Mouse (Mus musculus) heart, adult 2 months (tissue): Measurements from ENCODE around the gene Dnaja1. TPM values are rescaled to one million over a fixed set of nuclear protein-coding genes. Genes with fewer than 3 reads are reported as not detected.

Source experiments
- DNase-seq, 2 experiments: peaks; one replicate each; pipeline ENCODE4 v3.0.0; 2021
- H3K27ac ChIP-seq: fragments of 200-600 bp; 2 replicates; pipeline ENCODE4 v1.8.1; 2022
- H3K27me3 ChIP-seq: fragments of 200-500 bp; 2 replicates; pipeline ENCODE4 v1.6.1; 2012; ENCODE audit warnings: mild to moderate bottlenecking, low read length, inconsistent platforms, mixed read lengths; ENCODE audit not compliant: control insufficient read depth, insufficient read depth
- H3K36me3 ChIP-seq: fragments of 200-500 bp; 2 replicates; pipeline ENCODE4 v1.6.1; 2012; ENCODE audit warnings: low read length, inconsistent platforms; ENCODE audit not compliant: control insufficient read depth, insufficient read depth
- H3K4me1 ChIP-seq: fragments of 200-500 bp; 2 replicates; pipeline ENCODE4 v1.6.1; 2011; ENCODE audit warnings: low read length; ENCODE audit not compliant: control insufficient read depth, insufficient read depth
- H3K4me3 ChIP-seq: fragments of 200-600 bp; 2 replicates; pipeline ENCODE4 v1.8.1; 2022
- H3K79me2 ChIP-seq: fragments of 200-500 bp; replicated peaks from 2 replicates; pipeline ENCODE4 v1.6.1; 2012; ENCODE audit warnings: mild to moderate bottlenecking, inconsistent platforms, low read length, moderate library complexity, mixed read lengths; ENCODE audit not compliant: control insufficient read depth, insufficient read depth
- H3K9ac ChIP-seq: fragments of 200-500 bp; 2 replicates; pipeline ENCODE4 v1.6.1; 2012; ENCODE audit warnings: low read depth, mild to moderate bottlenecking, control low read depth, inconsistent platforms, low read length, mixed read lengths
- CTCF ChIP-seq: fragments of 200-600 bp; IDR thresholded peaks from 2 replicates; pipeline ENCODE4 v1.8.1; 2022; ENCODE audit warnings: antibody characterized with exemption, mild to moderate bottlenecking, moderate library complexity
- EP300 ChIP-seq: fragments of 200-500 bp; IDR thresholded peaks from 2 replicates; pipeline ENCODE4 v1.6.1; 2011; ENCODE audit warnings: low read depth, low read length, control low read depth; ENCODE audit not compliant: insufficient read depth
- POLR2A ChIP-seq: fragments of 200-500 bp; IDR thresholded peaks from 2 replicates; pipeline ENCODE4 v1.6.1; 2011; ENCODE audit warnings: mild to moderate bottlenecking, low read depth, low read length, control low read depth; ENCODE audit not compliant: insufficient read depth
- WGBS: fragments of 180-500 bp; shearing (Covaris S2); methylation state at CpG from one replicate; pipeline ENCODE4 v1.1.7; 2018; 5-methylcytosine and 5-hydroxymethylcytosine counted together
- intact Hi-C: fragments of 180-260 bp; cut with DNase I; formaldehyde crosslinking; loops from one replicate; pipeline ENCODE4 v1.15.1; 2025
- long read RNA-seq: library from polyadenylated mRNA; stranded (forward); transcript quantifications from one replicate; pipeline ENCODE4 v2.0.0, GENCODE M21; 2021
- polyA plus RNA-seq: library from polyadenylated mRNA; depleted of rRNA; stranded (reverse); fragments of >200 nt; gene quantifications from 2 replicates; pipeline ENCODE4 v1.2.3, GENCODE M21; 2012; rRNA removed
- total RNA-seq, 2 experiments: library from RNA; stranded (reverse); gene quantifications; 2 replicates each; pipeline ENCODE4 v1.2.3; 2021

Dnaja1 gene
- total RNA-seq, result 100 to 1,000 TPM in 1 of 2 experiments, 10 to 100 TPM in 1; 60.2 to 114 TPM
- polyA plus RNA-seq, result 5.9 and 11.5 TPM in 2 replicates
- long read RNA-seq, transcript Dnaja1-201 (9 exons, 3,376 nt), result major isoform, 99 of 110 reads
- long read RNA-seq, partial matches to known transcripts, result 10 of 110 reads
- long read RNA-seq, other reads (novel, unspliced or antisense), result 1 of 110 reads

GRCm38 (mm10) chr4:40722011-40722666 is at the start of gene Dnaja1:
Gene Dnaja1 (plus strand): TSS chr4:40722150.
- peak; percentile 98 to 99 for DNase-seq
- no peaks in the 10 kb centered on the region for H3K27me3 ChIP-seq
- intact Hi-C loops, result loop anchor here (1.0 to 10.0 kb wide), 2 partner anchors 19 to 743 kb away; partner anchors contain the start of genes Aptx, Kif24 and Nudt2
- peak within 1 kb of the TSS; percentile 100 for H3K27ac ChIP-seq
- under 1% methylated on average over 54 of the region's 54 CpGs for WGBS
- peak within 1 kb of the TSS; percentile 98 for H3K9ac ChIP-seq
- H3K4me1 ChIP-seq, result peaks cover 6% of the 10 kb centered on the region
- peak; percentile 75 for TF ChIP-seq EP300
- peak; percentile 93 for TF ChIP-seq POLR2A
- TF ChIP-seq CTCF, result 0 out of 2 replicates have a peak, but pooled peaks have one; percentile 4
- H3K4me3 ChIP-seq, result peak within 1 kb of the TSS; percentile 75
- no peaks in the 10 kb centered on the region; the same call in 1 of the 2 replicates for H3K79me2 ChIP-seq
- peaks cover 43% of the 10 kb centered on the region for H3K36me3 ChIP-seq

GRCm38 (mm10) chr4:40673526-40673925 is 48.4 kb upstream of the Dnaja1 start:
- intact Hi-C loops, result no loop called here
- TF ChIP-seq POLR2A (no peak), EP300 (no peak), CTCF (no peak)
- Histone ChIP-seq H3K79me2 (no peaks in the 10 kb centered on the region), H3K27ac (no peak overlapping the region), H3K4me1 (no peaks in the 10 kb centered on the region), H3K27me3 (no peaks in the 10 kb centered on the region; the same call in 1 of the 2 replicates), H3K9ac (no peak overlapping the region), H3K4me3 (no peak overlapping the region), H3K36me3 (no peaks in the 10 kb centered on the region)
- WGBS, result 89% methylated on average over 5 of the region's 5 CpGs
- no peak for DNase-seq

- Histone ChIP-seq H3K27me3 (no peaks in the 10 kb centered on the region; the same call in 1 of the 2 replicates), H3K9ac (no peak overlapping the region), H3K79me2 (no peaks in the 10 kb centered on the region), H3K4me3 (no peak overlapping the region), H3K27ac (no peak overlapping the region), H3K4me1 (no peaks in the 10 kb centered on the region), H3K36me3 (no peaks in the 10 kb centered on the region)
- intact Hi-C loops, result no loop called here
- 25% methylated on average over 14 of the region's 14 CpGs for WGBS
- TF ChIP-seq EP300, result no peak
- no peak for TF ChIP-seq POLR2A
- TF ChIP-seq CTCF, result no peak
- DNase-seq, result no peak
Observed at GRCm38 (mm10) chr4:40676338-40676737, 45.6 kb upstream of the Dnaja1 start.

- DNase-seq, result no peak
- Histone ChIP-seq H3K4me3 (no peak overlapping the region), H3K4me1 (no peaks in the 10 kb centered on the region), H3K36me3 (no peaks in the 10 kb centered on the region), H3K27ac (no peak overlapping the region), H3K79me2 (no peaks in the 10 kb centered on the region), H3K27me3 (no peaks in the 10 kb centered on the region; the same call in 1 of the 2 replicates), H3K9ac (no peak overlapping the region)
- intact Hi-C loops, result no loop called here
- TF ChIP-seq POLR2A (no peak), EP300 (no peak), CTCF (peak; percentile 44)
- 34% methylated on average over 5 of the region's 5 CpGs for WGBS
Observed at GRCm38 (mm10) chr4:40677132-40677531, 44.8 kb upstream of the Dnaja1 start.

- Histone ChIP-seq H3K27ac (no peak overlapping the region), H3K36me3 (no peaks in the 10 kb centered on the region), H3K4me1 (no peaks in the 10 kb centered on the region), H3K79me2 (no peaks in the 10 kb centered on the region), H3K27me3 (no peaks in the 10 kb centered on the region; the same call in 1 of the 2 replicates), H3K9ac (no peak overlapping the region), H3K4me3 (no peak overlapping the region)
- intact Hi-C loops, result loop anchor here (5.0 kb wide), 1 partner anchor 543 kb away; no protein-coding TSS in a partner anchor
- 50% methylated on average over 5 of the region's 5 CpGs for WGBS
- TF ChIP-seq EP300 (no peak), CTCF (peak; percentile 91), POLR2A (no peak)
- peak in 1 of 2 experiments; percentile 38 for DNase-seq
Observed at GRCm38 (mm10) chr4:40680250-40680860, 41.6 kb upstream of the Dnaja1 start.
